Mouse (Mus musculus): ENCODE data around the gene Rbak.

Gene Rbak

DNA sequence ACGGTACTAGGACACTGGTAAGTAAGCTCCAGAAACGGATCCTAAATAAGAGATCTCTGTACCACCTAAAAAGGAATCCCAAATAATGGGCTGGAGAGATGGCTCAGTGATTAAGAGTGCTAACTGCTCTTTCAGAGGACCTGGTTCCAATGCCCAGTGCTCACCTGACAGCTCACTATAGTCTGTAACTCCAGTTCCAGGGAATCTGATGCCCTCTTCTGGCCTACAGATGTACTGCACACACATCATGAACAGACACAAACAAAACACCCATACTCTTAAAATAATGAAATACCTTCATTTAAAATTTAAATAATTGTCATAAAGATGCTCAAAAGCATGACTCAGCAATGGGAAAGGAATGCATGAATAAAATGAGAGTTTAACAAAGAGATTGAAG lies 31.0 kb downstream of the Rbak start:
- ChIA-PET POLR2A (interaction anchor here in 3 of 4 experiments (0.6 to 11.9 kb wide), 22 partner anchors 8 to 1010 kb away, joined by 3 to 128 read pairs (median 6); partner anchors contain the start of gene Rnf216 (in 1 of the 3)), CTCF (interaction anchor here (0.5 to 1.7 kb wide), 21 partner anchors 8 to 213 kb away, joined by 3 to 8 read pairs (median 3); partner anchors contain the start of genes Rnf216 (in 1 of the 4) and Zfp12 (in 1 of the 4))

- ChIA-PET POLR2A (interaction anchor here (0.6 to 11.9 kb wide), 28 partner anchors 7 to 249 kb away, joined by 3 to 128 read pairs (median 4); partner anchors contain the start of gene Rnf216 (in 1 of the 4)), CTCF (interaction anchor here (0.6 to 1.7 kb wide), 18 partner anchors 9 to 646 kb away, joined by 3 to 8 read pairs (median 3); partner anchors contain the start of genes Rnf216 (in 1 of the 4) and Zfp12 (in 1 of the 4))
Observed at GRCm38 (mm10) chr5:143148661-143149060, 31.9 kb downstream of the Rbak start.

GRCm38 (mm10) chr5:143147481-143147880 lies 33.1 kb downstream of the Rbak start, which contains the start of gene Olfr718-ps1:
Olfr718-ps1 (minus strand) TSS chr5:143147581.
- POLR2A ChIA-PET, result interaction anchor here (0.6 to 11.9 kb wide), 10 partner anchors 8 to 888 kb away, joined by 3 to 128 read pairs (median 6); no protein-coding TSS in a partner anchor

DNA sequence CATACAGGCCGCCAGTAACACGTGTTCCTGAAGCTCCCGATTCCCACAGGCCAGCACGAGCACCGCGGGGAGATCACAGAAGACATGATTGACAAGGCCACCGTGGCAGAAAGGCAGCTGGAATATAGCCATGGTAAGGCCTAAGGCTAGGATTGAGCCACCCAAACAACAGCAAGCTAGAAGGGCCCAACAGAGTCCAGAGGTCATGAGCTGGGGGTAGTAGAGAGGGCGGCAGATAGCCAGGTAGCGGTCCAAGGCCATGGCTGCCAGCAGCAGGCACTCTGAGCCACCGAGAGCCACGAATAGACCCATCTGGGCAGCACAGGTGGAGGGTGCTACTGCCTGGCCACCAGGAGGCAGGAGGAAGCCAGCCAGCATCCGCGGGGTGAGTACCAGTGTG lies 43.0 kb downstream of the Rbak start:
- POLR2A ChIA-PET, result interaction anchor here (0.5 to 3.9 kb wide), 22 partner anchors 10 to 338 kb away, joined by 3 to 42 read pairs (median 4); partner anchors contain the start of genes Olfr718-ps1 (in 1 of the 4) and Rnf216 (in 1 of the 4)
- CTCF ChIA-PET, result interaction anchor here in 3 of 4 experiments (0.6 to 1.6 kb wide), 9 partner anchors 12 to 259 kb away, joined by 3 to 5 read pairs (median 3); partner anchors contain the start of gene Rnf216 (in 1 of the 3)

More at GRCm38 (mm10) chr5:143147481-143147880, 33.1 kb downstream of the Rbak start, which contains the start of gene Olfr718-ps1:
- CTCF ChIA-PET, result interaction anchor here in 3 of 4 experiments (0.6 to 0.8 kb wide), 3 partner anchors 40 to 81 kb away, joined by 3 to 12 read pairs (median 5); no protein-coding TSS in a partner anchor

DNA sequence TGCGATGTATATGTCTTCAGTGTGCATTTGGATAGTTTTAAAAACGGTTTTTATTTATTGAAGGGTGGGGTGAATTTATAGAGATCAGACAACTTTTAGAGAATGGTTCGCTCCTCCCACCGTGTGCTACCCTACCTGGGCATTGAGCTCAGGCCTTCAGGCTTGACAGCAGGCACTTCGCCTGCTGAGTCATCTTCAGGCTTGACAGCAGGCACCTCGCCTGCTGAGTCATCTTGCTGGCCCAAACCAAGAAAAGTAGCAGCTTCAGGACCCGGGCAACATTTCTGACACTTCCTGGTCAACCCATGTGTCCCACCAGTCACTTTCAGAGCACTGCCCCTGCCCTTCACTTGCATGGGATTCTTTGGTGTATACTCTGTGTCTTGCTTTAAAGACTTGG lies 45.5 kb downstream of the Rbak start:
- CTCF ChIA-PET, result interaction anchor here in 3 of 4 experiments (0.6 to 1.3 kb wide), 4 partner anchors 12 to 22 kb away, joined by 3 to 4 read pairs (median 3); partner anchors contain the start of gene Rnf216 (in 1 of the 3)
- POLR2A ChIA-PET, result interaction anchor here in 3 of 4 experiments (0.5 to 5.3 kb wide), 16 partner anchors 9 to 229 kb away, joined by 3 to 44 read pairs (median 4); no protein-coding TSS in a partner anchor

DNA sequence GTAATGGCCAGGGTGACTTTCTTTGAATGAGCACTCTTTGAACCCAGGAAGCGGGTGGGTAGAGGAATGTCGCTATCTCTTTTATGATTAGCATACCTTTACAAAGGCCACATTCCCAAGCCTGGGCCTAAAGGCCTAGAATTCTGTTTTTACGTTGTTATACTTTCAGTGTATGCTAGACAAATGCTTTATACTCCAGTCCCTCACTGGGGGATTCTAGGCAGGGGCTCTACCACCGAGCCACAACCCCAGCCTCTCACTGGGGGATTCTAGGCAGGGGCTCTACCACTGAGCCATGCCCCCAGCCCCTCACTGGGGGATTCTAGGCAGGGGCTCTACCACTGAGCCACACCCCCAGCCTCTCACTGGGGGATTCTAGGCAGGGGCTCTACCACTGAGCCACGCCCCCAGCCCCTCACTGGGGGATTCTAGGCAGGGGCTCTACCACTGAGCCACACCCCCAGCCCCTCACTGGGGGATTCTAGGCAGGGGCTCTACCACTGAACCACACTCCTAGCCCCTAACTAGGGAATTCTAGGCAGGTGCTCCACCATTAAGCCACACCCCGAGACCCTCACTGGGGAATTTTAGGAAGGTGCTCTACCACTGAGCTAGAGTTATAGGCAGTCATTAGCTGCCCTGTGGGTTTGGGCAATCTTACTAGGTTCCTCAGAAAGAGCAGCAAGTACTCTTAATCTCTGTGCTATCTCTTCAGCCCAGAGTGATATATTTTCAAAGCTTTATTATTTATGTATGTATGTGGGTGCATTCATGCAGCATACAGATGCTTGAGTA lies 46.2 kb downstream of the Rbak start:
- POLR2A ChIA-PET, result interaction anchor here in 3 of 4 experiments (0.8 to 5.3 kb wide), 17 partner anchors 9 to 228 kb away, joined by 3 to 44 read pairs (median 6); no protein-coding TSS in a partner anchor

GRCm38 (mm10) chr5:143132935-143133514 lies 47.5 kb downstream of the Rbak start:
- ChIA-PET CTCF (interaction anchor here in 1 of 4 experiments (0.5 kb wide), 1 partner anchor 163 kb away, joined by 3 read pairs; no protein-coding TSS in a partner anchor), POLR2A (interaction anchor here in 3 of 4 experiments (1.1 to 5.3 kb wide), 10 partner anchors 10 to 33 kb away, joined by 3 to 44 read pairs (median 9); partner anchors contain the start of gene Rnf216 (in 3 of the 3))

More for the DNA sequence above, 46.2 kb downstream of the Rbak start:
- CTCF ChIA-PET, result interaction anchor here in 3 of 4 experiments (0.6 to 1.3 kb wide), 4 partner anchors 12 to 21 kb away, joined by 3 to 4 read pairs (median 3); partner anchors contain the start of gene Rnf216 (in 1 of the 3)

GRCm38 (mm10) chr5:143130342-143130741 lies 50.2 kb downstream of the Rbak start:
- POLR2A ChIA-PET, result interaction anchor here in 3 of 4 experiments (0.6 to 10.8 kb wide), 10 partner anchors 8 to 200 kb away, joined by 3 to 157 read pairs (median 11); partner anchors contain the start of gene Rnf216 (in 2 of the 3)
- CTCF ChIA-PET, result no interaction called here

DNA sequence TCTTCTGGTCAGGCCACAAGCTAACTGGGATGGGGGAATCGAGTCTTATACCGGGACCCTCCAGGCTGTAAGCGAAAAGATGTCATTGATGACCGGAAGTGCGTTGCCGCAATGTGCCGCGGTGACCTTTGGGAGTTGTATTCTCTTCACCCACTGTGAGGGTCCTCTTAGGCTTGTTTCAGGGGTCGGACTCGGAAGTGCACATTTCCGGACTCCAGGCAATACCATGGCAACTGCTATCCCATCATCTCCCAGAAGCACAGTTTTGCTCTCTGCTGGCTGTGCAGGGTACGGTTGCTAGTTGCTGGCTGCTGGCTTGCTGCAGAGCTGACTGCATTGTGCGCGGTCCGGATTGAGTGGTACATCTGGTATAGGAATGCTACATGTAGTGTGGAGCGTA lies 51.5 kb downstream of the Rbak start:
- POLR2A ChIA-PET, result interaction anchor here in 3 of 4 experiments (0.6 to 10.8 kb wide), 13 partner anchors 8 to 1888 kb away, joined by 3 to 157 read pairs (median 4); partner anchors contain the start of genes Rnf216 (in 2 of the 3), Fscn1 (in 1 of the 3) and Olfr718-ps1 (in 1 of the 3)
- CTCF ChIA-PET, result interaction anchor here in 2 of 4 experiments (0.5 to 0.9 kb wide), 3 partner anchors 20 to 172 kb away, joined by 3 to 7 read pairs (median 5); no protein-coding TSS in a partner anchor

- ChIA-PET CTCF (interaction anchor here in 2 of 4 experiments (1.2 to 1.3 kb wide), 2 partner anchors 15 to 192 kb away, joined by 3 to 4 read pairs; partner anchors contain the start of gene Rnf216 (in 1 of the 2)), POLR2A (interaction anchor here in 3 of 4 experiments (0.6 to 10.8 kb wide), 9 partner anchors 9 to 166 kb away, joined by 3 to 157 read pairs (median 16); partner anchors contain the start of genes Rnf216 (in 2 of the 3) and Olfr718-ps1 (in 1 of the 3))
Observed at GRCm38 (mm10) chr5:143127837-143128236, 52.7 kb downstream of the Rbak start.

GRCm38 (mm10) chr5:143126908-143127307 lies 53.7 kb downstream of the Rbak start:
- POLR2A ChIA-PET, result interaction anchor here in 3 of 4 experiments (0.5 to 10.8 kb wide), 10 partner anchors 10 to 222 kb away, joined by 3 to 157 read pairs (median 14); partner anchors contain the start of gene Rnf216 (in 3 of the 3)

DNA sequence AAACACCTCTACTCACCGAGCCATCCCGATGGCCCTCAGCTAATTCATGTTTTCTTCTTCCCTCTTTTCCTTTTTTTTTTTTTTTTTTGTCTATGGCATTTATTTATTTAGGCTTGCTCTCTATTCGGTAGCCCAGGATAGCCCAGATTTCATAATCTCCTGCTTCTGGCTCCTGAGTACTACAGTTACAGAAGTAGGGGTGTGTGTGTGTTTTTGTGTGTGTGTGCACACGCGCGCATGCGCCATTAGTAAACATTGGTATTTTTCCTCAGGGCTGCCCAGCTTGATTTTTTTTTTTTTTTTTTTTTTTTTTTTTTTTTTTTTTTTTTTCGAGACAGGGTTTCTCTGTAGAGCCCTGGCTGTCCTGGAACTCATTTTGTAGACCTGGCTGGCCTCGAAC lies 54.5 kb downstream of the Rbak start:
- CTCF ChIA-PET, result interaction anchor here in 3 of 4 experiments (0.6 to 1.5 kb wide), 5 partner anchors 13 to 234 kb away, joined by 3 to 5 read pairs (median 5); partner anchors contain the start of gene Rnf216 (in 2 of the 3)
- POLR2A ChIA-PET, result interaction anchor here in 3 of 4 experiments (0.6 to 10.8 kb wide), 12 partner anchors 9 to 538 kb away, joined by 3 to 157 read pairs (median 6); partner anchors contain the start of gene Rnf216 (in 3 of the 3)

More at GRCm38 (mm10) chr5:143126908-143127307, 53.7 kb downstream of the Rbak start:
- CTCF ChIA-PET, result interaction anchor here in 3 of 4 experiments (1.2 to 1.5 kb wide), 3 partner anchors 14 to 191 kb away, joined by 3 to 5 read pairs (median 4); partner anchors contain the start of gene Rnf216 (in 2 of the 3)

GRCm38 (mm10) chr5:143125601-143126000 lies 55.0 kb downstream of the Rbak start:
- ChIA-PET POLR2A (interaction anchor here in 3 of 4 experiments (0.6 to 10.8 kb wide), 12 partner anchors 8 to 539 kb away, joined by 3 to 157 read pairs (median 5); partner anchors contain the start of gene Rnf216 (in 2 of the 3)), CTCF (interaction anchor here in 2 of 4 experiments (0.6 to 1.2 kb wide), 4 partner anchors 13 to 234 kb away, joined by 3 to 5 read pairs (median 4); partner anchors contain the start of gene Rnf216 (in 1 of the 2))

DNA sequence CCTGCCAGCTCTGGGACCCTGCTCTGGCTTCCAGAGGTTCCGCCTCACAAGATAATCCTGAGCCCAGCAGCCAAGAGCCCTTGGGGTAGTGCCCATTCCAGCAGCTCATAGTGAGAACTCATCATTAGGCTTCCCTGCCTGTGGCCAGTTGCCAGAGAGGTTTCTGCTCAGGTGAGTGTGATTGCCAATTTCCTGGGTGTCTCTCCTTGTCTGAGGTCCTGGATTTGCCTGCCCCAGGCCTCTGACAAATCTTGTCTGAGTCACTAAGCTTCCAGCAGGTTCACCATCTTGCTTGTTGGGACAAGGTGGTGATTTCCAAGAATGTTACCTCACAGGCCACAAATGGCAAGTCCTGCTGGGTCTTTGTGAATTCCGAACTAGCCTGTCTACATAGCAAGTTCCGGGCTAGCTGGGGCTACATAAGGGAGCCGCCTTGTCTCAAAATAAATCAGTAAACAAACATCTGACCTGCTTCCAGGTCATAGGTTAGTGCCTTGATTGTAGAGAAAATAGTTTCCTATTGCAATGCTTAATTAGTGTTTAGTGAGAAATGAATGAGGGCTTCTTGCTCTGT lies 55.7 kb downstream of the Rbak start:
- CTCF ChIA-PET, result interaction anchor here in 1 of 4 experiments (0.6 to 1.2 kb wide), 2 partner anchors 12 to 221 kb away, joined by 3 read pairs; partner anchors contain the start of gene Rnf216
- POLR2A ChIA-PET, result interaction anchor here in 2 of 4 experiments (0.7 to 10.8 kb wide), 18 partner anchors 8 to 326 kb away, joined by 3 to 157 read pairs (median 5); partner anchors contain the start of genes Rnf216 (in 2 of the 2) and Actb (in 1 of the 2)

GRCm38 (mm10) chr5:143122673-143123072 lies 57.9 kb downstream of the Rbak start:
- ChIA-PET CTCF (interaction anchor here (0.5 to 2.2 kb wide), 13 partner anchors 9 to 190 kb away, joined by 3 to 14 read pairs (median 4); partner anchors contain the start of gene Rnf216 (in 4 of the 4)), POLR2A (interaction anchor here (0.6 to 10.8 kb wide), 60 partner anchors 8 to 422 kb away, joined by 3 to 157 read pairs (median 4); partner anchors contain the start of genes Actb (in 3 of the 4), Rnf216 (in 3 of the 4), E130309D02Rik (in 1 of the 4) and Fscn1 (in 1 of the 4))
